Mouse (Mus musculus) central nervous system, embryonic 14 days (tissue): ENCODE results near the gene Olfr450. TPM values are rescaled to one million over a fixed set of nuclear protein-coding genes. Genes with fewer than 3 reads are reported as not detected.

Experiments
- polyA plus RNA-seq: library from polyadenylated mRNA; depleted of rRNA; stranded (reverse); fragments of >200 nt; gene quantifications from 2 replicates; pipeline ENCODE4 v1.2.3, GENCODE M21; 2012; rRNA removed

Gene Olfr450
- not detected in 2 replicates for polyA plus RNA-seq

GRCm38 (mm10) chr6:42811639-42812038 is at the start of gene Olfr450:
TSS of gene Olfr450 (plus strand) at chr6:42811939.

DNA sequence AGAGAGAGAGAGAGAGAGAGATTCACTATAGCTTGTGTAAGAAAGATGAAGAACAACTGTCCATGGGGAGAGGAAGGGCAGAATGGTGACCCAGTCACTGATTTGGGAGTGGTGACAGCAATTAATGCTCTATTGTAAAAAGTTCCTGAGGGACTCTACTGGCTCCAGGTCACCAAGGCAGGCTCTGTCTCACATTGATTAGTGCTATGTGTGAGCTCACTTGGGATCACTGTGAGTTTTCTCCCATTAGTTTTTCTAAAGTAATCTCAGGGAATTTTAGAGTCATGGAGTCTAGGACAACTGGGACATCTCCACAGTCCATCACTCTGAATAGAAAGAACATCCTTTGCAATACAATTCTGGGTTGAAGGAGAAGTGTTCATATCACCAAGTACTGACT is 26.9 kb upstream of the Olfr450 start, which contains the start of gene Olfr452:
Olfr452 (plus strand) TSS at position 301 of the 400 bp plus-strand sequence.

GRCm38 (mm10) chr6:42834084-42834483 is 22.3 kb downstream of the Olfr450 start, which contains the start of gene Olfr449:
TSS of gene Olfr449 (plus strand) at chr6:42834384.

Other genes starting within 250 kb of the Olfr450 start
- gene Tcaf3, start 214.2 kb upstream of the Olfr450 start, polyA plus RNA-seq: not detected in 2 replicates
- 1.4 and 2.1 TPM in 2 replicates for gene Tcaf2, start 166.7 kb upstream of the Olfr450 start, polyA plus RNA-seq
- gene Tcaf1, start 101.9 kb upstream of the Olfr450 start, polyA plus RNA-seq: 138 and 142 TPM in 2 replicates
- gene Olfr453, start 72.6 kb upstream of the Olfr450 start, polyA plus RNA-seq: not detected in 2 replicates
- not detected in 2 replicates for gene Olfr38, start 55.5 kb upstream of the Olfr450 start, polyA plus RNA-seq
- gene Olfr452, start 26.8 kb upstream of the Olfr450 start, polyA plus RNA-seq: not detected in 2 replicates
- not detected in 2 replicates for gene Olfr449, start 22.4 kb downstream of the Olfr450 start, polyA plus RNA-seq
- not detected in 2 replicates for gene Olfr448, start 78.5 kb downstream of the Olfr450 start, polyA plus RNA-seq
- not detected in 2 replicates for gene Olfr447, start 96.9 kb downstream of the Olfr450 start, polyA plus RNA-seq
- gene Olfr446, start 109.4 kb downstream of the Olfr450 start, polyA plus RNA-seq: not detected in 2 replicates
- gene Olfr444, start 137.1 kb downstream of the Olfr450 start, polyA plus RNA-seq: not detected in 2 replicates